Mouse (Mus musculus) left cerebral cortex, postnatal 25 days (tissue): ENCODE data around the gene Nr1h2. TPM values are rescaled to one million over a fixed set of nuclear protein-coding genes. Genes with fewer than 3 reads are reported as not detected.

Source experiments
- DNase-seq, 2 experiments: peaks; one replicate each; pipeline ENCODE4 v3.0.0; 2022; ENCODE audit warnings: low spot score in 2 of 2, mixed read lengths in 1 of 2
- intact Hi-C: fragments of 180-260 bp; cut with DNase I; formaldehyde crosslinking; loops from one replicate; pipeline ENCODE4 v1.15.1; 2025
- microRNA-seq, 2 experiments: library from miRNA; unstranded; fragments of <30 nt; microRNA quantifications; one replicate each; pipeline ENCODE4 v1.2.0; 2022
- total RNA-seq, 2 experiments: library from RNA; stranded (reverse); gene quantifications; 2 replicates each; pipeline ENCODE4 v1.2.3; 2021

Gene Nr1h2
- total RNA-seq, 2 experiments from 2014 or later: 64.6 to 68.6 TPM

DNA sequence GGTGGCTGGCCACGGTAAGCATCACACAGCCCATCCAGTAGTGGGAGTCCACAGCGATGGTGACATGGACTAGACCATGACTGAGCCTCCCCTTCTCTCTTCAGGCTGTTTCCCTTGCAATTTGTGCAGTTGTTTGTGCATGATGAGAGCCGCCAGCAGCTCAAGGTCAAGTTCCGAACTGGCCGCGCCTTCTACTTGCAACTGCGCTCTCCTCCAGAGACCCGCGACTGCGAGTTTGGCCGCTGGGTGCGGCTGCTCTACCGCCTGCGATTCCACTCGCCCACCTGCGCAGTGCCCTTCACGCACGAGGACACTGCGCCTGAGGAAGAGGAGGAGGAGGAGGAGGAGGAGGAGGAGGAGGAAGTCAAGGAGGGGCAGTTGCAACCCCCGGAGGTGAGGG lies 53.7 kb downstream of the Nr1h2 start:
- intact Hi-C loops: loop anchor here (2.0 kb wide), 1 partner anchor 61 kb away; no protein-coding TSS in a partner anchor
- no peak for DNase-seq

Small RNA genes within 50 kb of the gene (microRNA-seq; reads per million reads assigned to microRNA genes)
- 0.67 to 1.5 reads per million in 2 experiments for gene Mir7053

Other genes with a start within 250 kb of the Nr1h2 start
- 1 to 10 TPM; 3.5 to 3.9 TPM for gene Clec11a, start 247.0 kb downstream of the Nr1h2 start, total RNA-seq
- 100 to 1,000 TPM; 571 to 587 TPM for gene Shank1, start 243.7 kb downstream of the Nr1h2 start, total RNA-seq
- 10 to 100 TPM; 60.0 to 65.0 TPM for gene Syt3, start 169.8 kb downstream of the Nr1h2 start, total RNA-seq
- 1 to 10 TPM; 1.9 to 2.2 TPM for gene 1700008O03Rik, start 168.1 kb downstream of the Nr1h2 start, total RNA-seq
- 100 to 1,000 TPM; 268 to 278 TPM for gene Lrrc4b, start 124.9 kb downstream of the Nr1h2 start, total RNA-seq
- gene Aspdh, start 88.6 kb downstream of the Nr1h2 start, total RNA-seq: 10 to 100 TPM in 1 of 2 experiments, 1 to 10 TPM in 1; 9.6 to 10.1 TPM
- 10 to 100 TPM; 73.6 to 86.0 TPM for gene Josd2, start 86.0 kb downstream of the Nr1h2 start, total RNA-seq
- gene Emc10, start 57.4 kb downstream of the Nr1h2 start, total RNA-seq: 100 to 1,000 TPM; 165 to 173 TPM
- 10 to 100 TPM; 17.4 to 18.9 TPM for gene Fam71e1, start 57.4 kb downstream of the Nr1h2 start, total RNA-seq
- not detected for gene Mybpc2, start 29.3 kb downstream of the Nr1h2 start, total RNA-seq
- gene Spib, start 21.9 kb downstream of the Nr1h2 start, total RNA-seq: under 1 TPM in 1 of 2 experiments, not detected in 1; 0.11 TPM
- 1 to 10 TPM; 5.7 to 6.0 TPM for gene Pold1, start 5.1 kb downstream of the Nr1h2 start, total RNA-seq
- under 1 TPM in 1 of 2 experiments, not detected in 1; 0.21 TPM for gene Napsa, start 18.4 kb upstream of the Nr1h2 start, total RNA-seq
- gene Kcnc3, start 36.7 kb upstream of the Nr1h2 start, total RNA-seq: 10 to 100 TPM; 85.1 to 94.3 TPM
- gene Myh14, start 116.9 kb upstream of the Nr1h2 start, total RNA-seq: 10 to 100 TPM; 15.4 to 20.6 TPM
- not detected for gene Izumo2, start 154.8 kb upstream of the Nr1h2 start, total RNA-seq
- 10 to 100 TPM; 26.0 to 29.4 TPM for gene Vrk3, start 194.5 kb upstream of the Nr1h2 start, total RNA-seq
- gene Zfp473, start 197.1 kb upstream of the Nr1h2 start, total RNA-seq: under 1 TPM; 0.41 to 0.78 TPM